Mouse (Mus musculus) 3T3-L1 (cell line): ENCODE measurements around the gene Disp1.

Experiments
- DNase-seq: peaks from one replicate; pipeline ENCODE4 v3.0.0-alpha.2; 2015; ENCODE audit warnings: low read depth, low spot score

The Disp1 gene

DNA sequence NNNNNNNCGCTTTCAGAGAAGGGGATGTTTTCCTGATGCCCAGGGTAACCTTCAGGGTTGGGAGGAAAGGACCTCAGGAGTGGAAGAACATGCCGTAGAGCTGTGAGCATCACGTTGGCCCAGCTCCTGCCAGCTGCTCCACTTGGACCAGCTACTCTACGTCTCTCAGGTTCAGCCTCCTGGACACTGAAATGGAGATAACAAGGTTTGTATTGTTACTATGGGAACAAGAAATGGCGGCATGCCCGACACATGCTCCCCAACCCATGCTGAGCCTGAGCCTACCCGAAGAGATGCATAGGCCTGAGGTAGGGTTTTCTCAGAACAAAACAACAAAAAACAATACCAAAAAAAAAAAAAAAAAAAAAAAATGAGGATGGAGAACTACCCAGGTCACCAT is 179.6 kb downstream of the Disp1 start:
- no peak for DNase-seq

DNA sequence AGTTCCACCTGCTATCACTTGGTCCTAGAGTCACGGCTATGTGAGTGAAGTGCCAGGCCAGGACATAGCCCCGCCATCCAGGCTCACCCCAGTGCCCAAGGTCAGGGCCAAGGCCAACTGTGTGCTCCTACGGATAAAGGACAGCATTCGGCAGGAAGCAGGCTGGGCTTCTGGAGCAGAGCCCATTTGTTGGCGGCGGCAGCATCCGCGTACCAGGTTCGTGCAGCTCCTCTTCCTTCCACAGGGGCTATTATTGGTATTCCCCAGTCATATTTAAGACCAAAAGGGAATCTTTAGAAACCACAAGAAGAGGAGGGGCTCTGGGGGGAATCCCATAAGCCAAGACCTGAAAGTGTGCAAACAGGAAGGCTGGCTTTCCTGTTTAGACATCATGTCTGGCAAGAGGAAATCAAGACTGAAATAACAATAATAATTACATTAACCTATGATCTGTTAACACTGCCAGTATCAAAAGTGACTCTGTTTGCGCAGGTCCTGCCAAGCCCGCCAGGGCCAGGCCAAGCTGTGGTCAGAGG is 180.4 kb downstream of the Disp1 start:
- no peak for DNase-seq

GRCm38 (mm10) chr1:183039881-183040708 is 181.2 kb downstream of the Disp1 start:
- DNase-seq: no peak

DNA sequence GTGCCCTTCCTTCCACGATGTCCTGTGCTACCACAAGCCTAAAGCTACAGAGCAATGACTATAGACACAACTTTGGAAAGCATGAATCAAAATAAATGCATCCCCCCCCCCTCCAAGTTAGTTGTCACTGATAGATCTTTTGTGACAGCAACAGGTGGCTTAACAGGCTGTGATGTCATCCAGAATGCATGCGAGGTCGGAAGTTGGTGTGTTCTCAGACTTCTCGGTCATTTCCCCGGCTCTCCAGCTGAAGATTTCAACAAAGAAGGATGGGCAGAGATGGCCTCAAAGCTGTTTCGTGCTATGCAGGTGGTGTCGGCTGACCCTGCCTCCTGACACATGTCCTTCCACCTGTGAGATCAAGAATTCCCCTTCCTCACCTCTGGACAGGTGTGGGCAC is 181.9 kb downstream of the Disp1 start:
- DNase-seq: no peak
